Mouse (Mus musculus): ENCODE results near the gene Agap1.
A peak's percentile ranks its signal among the peaks of the same experiment; 100 is the strongest.

GRCm38 (mm10) chr1:89943202-89943601, 488.6 kb downstream of the Agap1 start:
- peak; percentile 78 for TF ChIP-seq CTCF (IDR thresholded peaks at IDR 0.05; ENCODE audit: control insufficient read depth, insufficient read depth, low read length)
- no peak for TF ChIP-seq POLR2A (IDR thresholded peaks at IDR 0.05; ENCODE audit: borderline replicate concordance, control insufficient read depth, low read depth, low read length)

Data from bone marrow, adult 2 months (tissue).